Mouse (Mus musculus): ENCODE measurements around the gene Mindy3.

GRCm38 (mm10) chr2:12318715-12319114 is 100.6 kb downstream of the Mindy3 start:
- TF ChIP-seq CTCF (IDR thresholded peaks at IDR 0.05; ENCODE audit: low read depth, low read length) (no peak), GATA1 (IDR thresholded peaks at IDR 0.05; ENCODE audit: borderline replicate concordance, low read length) (no peak), TAL1 (conservative IDR thresholded peaks at IDR 0.05; ENCODE audit: low read depth, low read length) (no peak), GATA2 (IDR thresholded peaks at IDR 0.05; ENCODE audit: borderline replicate concordance, low read depth, low read length) (no peak)
